Mouse (Mus musculus): ENCODE data around the gene Yif1a. TPM values are rescaled to one million over a fixed set of nuclear protein-coding genes. Genes with fewer than 3 reads are reported as not detected.

The Yif1a gene
- polyA plus RNA-seq, 1 experiment: 115 TPM

GRCm38 (mm10) chr19:5052853-5053252 lies 35.5 kb upstream of the Yif1a start:
- H3K4me3 ChIP-seq: peak overlapping the region; percentile 95
- no peaks in the 10 kb centered on the region for H3K27me3 ChIP-seq (ENCODE audit: control insufficient read depth, insufficient read depth, insufficient read length)
- peak overlapping the region; percentile 74 for H3ac ChIP-seq (ENCODE audit: control insufficient read depth, insufficient read length)
- H3K79me2 ChIP-seq (ENCODE audit: control insufficient read depth, insufficient read depth): peaks cover 35% of the 10 kb centered on the region
- peak overlapping the region; percentile 78 for H3K4me2 ChIP-seq (ENCODE audit: low read depth)
- H3K36me3 ChIP-seq (ENCODE audit: control insufficient read depth, insufficient read depth): peaks cover 32% of the 10 kb centered on the region
- TF ChIP-seq TCF12 (IDR thresholded peaks at IDR 0.05; ENCODE audit: insufficient read depth, poor library complexity, severe bottlenecking) (no peak), MYOG (IDR thresholded peaks at IDR 0.05; ENCODE audit: control insufficient read depth in 1 of 3, insufficient read depth in 1 of 3, insufficient read length in 2 of 3, low read depth in 2 of 3) (no peak), E2F4 (IDR thresholded peaks at IDR 0.05; ENCODE audit: insufficient read depth) (no peak), USF1 (IDR thresholded peaks at IDR 0.05; ENCODE audit: low read depth) (no peak), REST (IDR thresholded peaks at IDR 0.05; ENCODE audit: insufficient read depth, insufficient read length) (no peak), MYOD1 (IDR thresholded peaks at IDR 0.05; ENCODE audit: control insufficient read depth in 1 of 3, insufficient read length in 2 of 3, low read depth in 2 of 3) (no peak), CEBPB (IDR thresholded peaks at IDR 0.05; ENCODE audit: insufficient read depth, poor library complexity, severe bottlenecking) (no peak), TCF3 (IDR thresholded peaks at IDR 0.05; ENCODE audit: insufficient read length, low read depth) (no peak), MAX (IDR thresholded peaks at IDR 0.05; ENCODE audit: low read depth) (no peak), SRF (IDR thresholded peaks at IDR 0.05; ENCODE audit: control insufficient read depth, insufficient read length, low read depth) (no peak), POLR2AphosphoS2 (IDR thresholded peaks at IDR 0.05; ENCODE audit: insufficient read length, low read depth) (no peak), POLR2A (IDR thresholded peaks at IDR 0.05; ENCODE audit: insufficient read length, low read depth) (no peak)

GRCm38 (mm10) chr19:5053909-5054308 lies 34.4 kb upstream of the Yif1a start:
- Histone ChIP-seq H3K79me2 (ENCODE audit: control insufficient read depth, insufficient read depth) (peaks cover 35% of the 10 kb centered on the region), H3K36me3 (ENCODE audit: control insufficient read depth, insufficient read depth) (peaks cover 32% of the 10 kb centered on the region), H3K4me2 (ENCODE audit: low read depth) (peak overlapping the region; percentile 78), H3K4me3 (peak overlapping the region; percentile 95), H3ac (ENCODE audit: control insufficient read depth, insufficient read length) (no peak overlapping the region), H3K27me3 (ENCODE audit: control insufficient read depth, insufficient read depth, insufficient read length) (no peaks in the 10 kb centered on the region)
- TF ChIP-seq MYOG (IDR thresholded peaks at IDR 0.05; ENCODE audit: control insufficient read depth in 1 of 3, insufficient read depth in 1 of 3, insufficient read length in 2 of 3, low read depth in 2 of 3) (no peak), SRF (IDR thresholded peaks at IDR 0.05; ENCODE audit: control insufficient read depth, insufficient read length, low read depth) (no peak), TCF12 (IDR thresholded peaks at IDR 0.05; ENCODE audit: insufficient read depth, poor library complexity, severe bottlenecking) (no peak), USF1 (IDR thresholded peaks at IDR 0.05; ENCODE audit: low read depth) (no peak), MYOD1 (IDR thresholded peaks at IDR 0.05; ENCODE audit: control insufficient read depth in 1 of 3, insufficient read length in 2 of 3, low read depth in 2 of 3) (no peak), CEBPB (IDR thresholded peaks at IDR 0.05; ENCODE audit: insufficient read depth, poor library complexity, severe bottlenecking) (peak; percentile 99), POLR2A (IDR thresholded peaks at IDR 0.05; ENCODE audit: insufficient read length, low read depth) (peak; percentile 71), REST (IDR thresholded peaks at IDR 0.05; ENCODE audit: insufficient read depth, insufficient read length) (no peak), MAX (IDR thresholded peaks at IDR 0.05; ENCODE audit: low read depth) (no peak), E2F4 (IDR thresholded peaks at IDR 0.05; ENCODE audit: insufficient read depth) (no peak), POLR2AphosphoS2 (IDR thresholded peaks at IDR 0.05; ENCODE audit: insufficient read length, low read depth) (peak; percentile 79), TCF3 (IDR thresholded peaks at IDR 0.05; ENCODE audit: insufficient read length, low read depth) (no peak)

GRCm38 (mm10) chr19:5056251-5056650 lies 32.1 kb upstream of the Yif1a start:
- Histone ChIP-seq H3K27me3 (ENCODE audit: control insufficient read depth, insufficient read depth, insufficient read length) (no peaks in the 10 kb centered on the region), H3ac (ENCODE audit: control insufficient read depth, insufficient read length) (no peak overlapping the region), H3K36me3 (ENCODE audit: control insufficient read depth, insufficient read depth) (peaks cover 32% of the 10 kb centered on the region), H3K79me2 (ENCODE audit: control insufficient read depth, insufficient read depth) (peaks cover 28% of the 10 kb centered on the region), H3K4me3 (no peak overlapping the region), H3K4me2 (ENCODE audit: low read depth) (peak overlapping the region; percentile 19)
- TF ChIP-seq SRF (IDR thresholded peaks at IDR 0.05; ENCODE audit: control insufficient read depth, insufficient read length, low read depth) (no peak), CEBPB (IDR thresholded peaks at IDR 0.05; ENCODE audit: insufficient read depth, poor library complexity, severe bottlenecking) (no peak), POLR2AphosphoS2 (IDR thresholded peaks at IDR 0.05; ENCODE audit: insufficient read length, low read depth) (peak; percentile 50), REST (IDR thresholded peaks at IDR 0.05; ENCODE audit: insufficient read depth, insufficient read length) (no peak), TCF3 (IDR thresholded peaks at IDR 0.05; ENCODE audit: insufficient read length, low read depth) (no peak), MAX (IDR thresholded peaks at IDR 0.05; ENCODE audit: low read depth) (no peak), TCF12 (IDR thresholded peaks at IDR 0.05; ENCODE audit: insufficient read depth, poor library complexity, severe bottlenecking) (no peak)

- Histone ChIP-seq H3K36me3 (ENCODE audit: control insufficient read depth, insufficient read depth) (peaks cover 31% of the 10 kb centered on the region), H3ac (ENCODE audit: control insufficient read depth, insufficient read length) (no peak overlapping the region), H3K27me3 (ENCODE audit: control insufficient read depth, insufficient read depth, insufficient read length) (no peaks in the 10 kb centered on the region), H3K4me2 (ENCODE audit: low read depth) (peak overlapping the region; percentile 45), H3K79me2 (ENCODE audit: control insufficient read depth, insufficient read depth) (peaks cover 10% of the 10 kb centered on the region), H3K4me3 (no peak overlapping the region)
- TF ChIP-seq POLR2A (IDR thresholded peaks at IDR 0.05; ENCODE audit: insufficient read length, low read depth) (peak; percentile 49), POLR2AphosphoS2 (IDR thresholded peaks at IDR 0.05; ENCODE audit: insufficient read length, low read depth) (peak; percentile 84), SRF (IDR thresholded peaks at IDR 0.05; ENCODE audit: control insufficient read depth, insufficient read length, low read depth) (no peak)
These were observed 30.2 kb upstream of the Yif1a start for GRCm38 (mm10) chr19:5057876-5058775.
